Mouse (Mus musculus): ENCODE measurements around the gene Pwwp2b. TPM values are rescaled to one million over a fixed set of nuclear protein-coding genes. Genes with fewer than 3 reads are reported as not detected.

The Pwwp2b gene
- polyA plus RNA-seq, 1 experiment, result 32.2 TPM

DNA sequence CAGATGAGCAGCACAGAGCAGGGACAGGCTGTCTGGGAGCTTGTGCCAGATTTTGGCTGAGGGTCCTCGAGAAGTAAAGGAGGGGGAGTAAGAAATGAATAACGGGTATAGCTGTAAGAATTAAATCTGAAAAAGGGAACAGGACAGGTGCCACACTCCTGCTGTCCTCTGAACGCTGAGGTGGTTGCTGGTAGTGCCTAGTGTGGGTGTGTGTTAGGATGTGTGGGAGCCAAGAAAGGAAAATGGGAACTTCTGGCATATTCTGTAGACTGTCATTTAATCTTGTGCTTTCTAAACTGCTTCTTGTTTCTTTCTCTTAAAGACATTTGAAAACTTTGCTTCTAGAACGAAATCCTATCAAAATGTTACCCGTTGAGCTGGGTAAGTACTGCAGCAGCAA is 27.2 kb upstream of the Pwwp2b start:
- no peak overlapping the region for H3K4me3 ChIP-seq (replicated peaks; ENCODE audit: extremely low read depth, low read depth, low read length)
- DNase-seq, result no peak
- no peak for TF ChIP-seq POLR2A (IDR thresholded peaks at IDR 0.05; ENCODE audit: borderline replicate concordance, extremely low read depth, low read depth, low read length)
- TF ChIP-seq CTCF (IDR thresholded peaks at IDR 0.05; ENCODE audit: insufficient read depth, low read length), result no peak
- H3K4me1 ChIP-seq (ENCODE audit: control insufficient read depth, insufficient read depth, low read length), result peaks cover 5% of the 10 kb centered on the region
- 73% methylated on average over 5 of the region's 5 CpGs for WGBS

DNA sequence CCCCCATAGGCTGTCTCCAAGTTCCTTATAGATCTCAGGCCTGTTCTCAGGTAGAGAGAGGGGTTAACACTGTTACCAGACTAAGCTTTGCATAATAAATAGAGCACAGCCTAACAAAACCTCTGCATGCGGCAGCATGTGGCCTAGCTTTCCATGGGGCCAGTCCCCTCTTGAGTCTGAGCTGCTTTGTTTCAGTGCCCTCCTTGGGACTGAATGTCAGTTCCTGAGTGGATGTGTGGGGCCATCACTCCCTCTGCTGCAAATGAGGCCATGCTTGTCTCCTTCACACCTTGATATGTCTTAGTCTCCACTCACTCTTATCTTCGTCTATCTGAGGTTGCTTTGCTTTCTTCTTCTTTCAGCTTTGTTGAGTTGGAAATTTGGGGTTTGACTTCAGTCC is 26.4 kb upstream of the Pwwp2b start:
- TF ChIP-seq CTCF (IDR thresholded peaks at IDR 0.05; ENCODE audit: insufficient read depth, low read length), result no peak
- no peak for TF ChIP-seq POLR2A (IDR thresholded peaks at IDR 0.05; ENCODE audit: borderline replicate concordance, extremely low read depth, low read depth, low read length)

DNA sequence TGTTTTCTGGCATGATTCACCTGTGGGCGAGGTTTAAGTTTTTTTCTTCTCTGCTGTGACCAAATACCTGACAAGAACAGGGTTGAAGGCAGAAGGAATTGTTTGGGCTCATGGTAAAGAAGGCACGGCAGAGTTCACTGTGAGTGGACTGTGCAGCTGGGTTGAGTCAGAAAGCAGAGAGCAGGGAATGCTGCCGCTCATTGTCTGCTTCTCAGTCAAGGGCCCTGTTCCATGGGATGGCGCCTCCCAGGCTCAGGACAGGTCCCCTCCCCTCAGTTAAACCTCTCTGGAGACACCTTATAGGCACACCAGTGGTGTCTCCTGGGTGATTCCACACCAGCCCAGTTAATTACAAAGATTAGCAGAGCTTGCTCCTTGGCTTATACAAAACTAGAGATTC is 25.9 kb upstream of the Pwwp2b start:
- H3K4me1 ChIP-seq (ENCODE audit: control insufficient read depth, insufficient read depth, low read length), result peaks cover 5% of the 10 kb centered on the region
- WGBS, result 90% methylated on average over 4 of the region's 4 CpGs
- no peak overlapping the region for H3K4me3 ChIP-seq (replicated peaks; ENCODE audit: extremely low read depth, low read depth, low read length)
- DNase-seq, result no peak
- TF ChIP-seq CTCF (IDR thresholded peaks at IDR 0.05; ENCODE audit: insufficient read depth, low read length), result no peak
- TF ChIP-seq POLR2A (IDR thresholded peaks at IDR 0.05; ENCODE audit: borderline replicate concordance, extremely low read depth, low read depth, low read length), result no peak

More for the DNA sequence above, 26.4 kb upstream of the Pwwp2b start:
- Histone ChIP-seq H3K4me1 (ENCODE audit: control insufficient read depth, insufficient read depth, low read length) (peaks cover 5% of the 10 kb centered on the region), H3K4me3 (replicated peaks; ENCODE audit: extremely low read depth, low read depth, low read length) (no peak overlapping the region)
- WGBS, result 93% methylated on average over 2 of the region's 2 CpGs
- DNase-seq, result no peak

DNA sequence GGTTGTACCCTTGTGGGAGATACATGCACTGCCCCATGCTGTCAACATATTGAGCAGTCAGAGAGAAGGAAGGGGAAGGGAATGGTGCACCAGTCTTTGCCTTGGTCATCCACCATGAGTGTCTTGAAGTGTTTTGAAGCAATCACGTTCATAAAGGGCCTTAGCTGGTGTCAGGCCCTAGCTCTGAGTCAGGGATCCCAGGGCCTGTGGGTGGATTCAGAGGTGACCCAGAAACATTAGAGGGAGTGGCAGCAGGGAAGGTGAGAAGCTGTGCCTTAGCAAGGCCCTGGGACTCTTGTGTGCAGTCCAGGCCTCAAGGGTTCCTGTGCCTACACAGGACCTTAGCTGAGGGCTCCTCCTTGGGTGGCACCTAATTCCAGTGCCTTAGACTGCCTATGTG is 24.2 kb upstream of the Pwwp2b start:
- peaks cover 12% of the 10 kb centered on the region for H3K4me1 ChIP-seq (ENCODE audit: control insufficient read depth, insufficient read depth, low read length)
- no peak overlapping the region for H3K4me3 ChIP-seq (replicated peaks; ENCODE audit: extremely low read depth, low read depth, low read length)
- no peak for TF ChIP-seq CTCF (IDR thresholded peaks at IDR 0.05; ENCODE audit: insufficient read depth, low read length)
- no peak for TF ChIP-seq POLR2A (IDR thresholded peaks at IDR 0.05; ENCODE audit: borderline replicate concordance, extremely low read depth, low read depth, low read length)
- DNase-seq, result peak; percentile 1
- WGBS, result 54% methylated on average over 1 of the region's 1 CpGs

DNA sequence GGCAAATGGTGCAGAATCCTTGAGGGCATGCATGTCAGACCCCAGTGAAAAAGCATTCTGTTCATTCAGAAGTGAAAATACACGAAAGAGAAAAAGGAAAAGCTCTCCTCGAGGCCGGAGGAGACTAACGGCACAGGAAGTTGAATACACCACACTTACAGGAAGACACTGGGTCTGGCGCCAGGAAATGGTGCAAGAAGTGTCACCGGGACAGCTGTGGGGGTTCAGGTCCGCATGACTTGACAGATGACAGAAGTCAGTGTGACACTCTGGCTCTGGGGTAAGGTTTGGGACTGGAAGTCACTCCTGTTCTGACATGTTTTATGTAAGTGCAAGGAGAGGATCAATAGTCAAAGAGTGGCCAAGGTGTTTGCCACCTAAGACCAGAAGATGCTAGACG is 23.6 kb upstream of the Pwwp2b start:
- no peak for DNase-seq
- no peak overlapping the region for H3K4me3 ChIP-seq (replicated peaks; ENCODE audit: extremely low read depth, low read depth, low read length)
- TF ChIP-seq POLR2A (IDR thresholded peaks at IDR 0.05; ENCODE audit: borderline replicate concordance, extremely low read depth, low read depth, low read length) (no peak), CTCF (IDR thresholded peaks at IDR 0.05; ENCODE audit: insufficient read depth, low read length) (no peak)
- peaks cover 16% of the 10 kb centered on the region for H3K4me1 ChIP-seq (ENCODE audit: control insufficient read depth, insufficient read depth, low read length)
- 31% methylated on average over 8 of the region's 8 CpGs for WGBS

DNA sequence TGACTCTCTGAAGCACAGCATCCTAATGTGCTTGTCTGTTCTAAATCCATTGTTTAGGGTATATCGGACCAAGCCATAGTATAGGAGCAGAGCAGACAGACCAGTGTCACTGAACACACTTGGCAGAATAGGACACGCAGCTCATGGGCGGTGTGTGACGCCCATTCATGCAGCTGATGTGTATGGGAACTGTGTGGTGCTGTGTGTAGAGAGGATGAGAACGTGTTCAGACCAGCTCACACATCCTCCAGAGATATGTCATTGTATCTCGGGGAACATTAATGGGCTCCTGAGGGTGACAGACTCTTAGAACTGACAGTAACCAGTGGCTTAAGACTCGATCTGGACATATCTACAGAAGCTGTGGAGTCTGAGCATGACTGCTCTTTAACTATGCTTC is 21.9 kb upstream of the Pwwp2b start:
- Histone ChIP-seq H3K4me1 (ENCODE audit: control insufficient read depth, insufficient read depth, low read length) (peaks cover 16% of the 10 kb centered on the region), H3K4me3 (replicated peaks; ENCODE audit: extremely low read depth, low read depth, low read length) (no peak overlapping the region)
- no peak for TF ChIP-seq CTCF (IDR thresholded peaks at IDR 0.05; ENCODE audit: insufficient read depth, low read length)
- TF ChIP-seq POLR2A (IDR thresholded peaks at IDR 0.05; ENCODE audit: borderline replicate concordance, extremely low read depth, low read depth, low read length), result no peak
- WGBS, result 91% methylated on average over 7 of the region's 7 CpGs
- DNase-seq, result no peak

DNA sequence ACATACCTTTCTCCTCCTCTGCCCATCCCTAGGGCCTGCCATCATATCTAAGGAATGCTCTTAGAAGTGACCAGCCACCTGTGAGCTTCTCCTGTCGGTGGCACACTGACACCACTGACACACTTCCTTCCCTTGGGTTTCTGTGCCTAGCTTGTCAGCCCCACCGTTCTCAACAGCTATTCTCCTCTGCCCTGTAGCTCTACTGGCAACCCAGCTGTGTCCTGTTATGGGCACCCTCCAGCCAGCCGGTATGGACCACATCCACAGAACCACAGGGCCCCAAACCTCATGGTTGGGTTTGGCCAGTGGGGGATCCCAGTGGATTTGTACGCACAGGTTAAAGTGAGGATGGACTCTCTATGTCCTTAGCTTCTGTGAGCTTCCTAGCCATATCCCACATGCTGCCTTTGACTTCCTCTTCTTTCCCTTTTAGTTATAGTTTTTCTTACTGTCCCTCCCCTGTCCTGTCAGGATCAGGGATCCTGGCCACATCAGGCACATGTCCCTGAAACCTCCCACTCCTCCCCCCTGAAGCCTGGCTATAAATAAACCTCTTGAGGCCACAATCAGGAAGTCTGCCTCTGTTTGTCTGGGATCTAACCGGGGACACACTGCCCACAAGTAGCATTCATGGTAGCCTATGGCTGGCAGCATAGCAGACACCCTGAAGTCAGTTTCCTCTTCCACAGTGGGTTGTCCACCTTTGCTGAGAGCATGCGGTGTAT is 19.7 kb upstream of the Pwwp2b start:
- Histone ChIP-seq H3K4me1 (ENCODE audit: control insufficient read depth, insufficient read depth, low read length) (peaks cover 16% of the 10 kb centered on the region), H3K4me3 (replicated peaks; ENCODE audit: extremely low read depth, low read depth, low read length) (no peak overlapping the region)
- no peak for DNase-seq
- TF ChIP-seq POLR2A (IDR thresholded peaks at IDR 0.05; ENCODE audit: borderline replicate concordance, extremely low read depth, low read depth, low read length) (no peak), CTCF (IDR thresholded peaks at IDR 0.05; ENCODE audit: insufficient read depth, low read length) (no peak)
- 29% methylated on average over 6 of the region's 6 CpGs for WGBS

DNA sequence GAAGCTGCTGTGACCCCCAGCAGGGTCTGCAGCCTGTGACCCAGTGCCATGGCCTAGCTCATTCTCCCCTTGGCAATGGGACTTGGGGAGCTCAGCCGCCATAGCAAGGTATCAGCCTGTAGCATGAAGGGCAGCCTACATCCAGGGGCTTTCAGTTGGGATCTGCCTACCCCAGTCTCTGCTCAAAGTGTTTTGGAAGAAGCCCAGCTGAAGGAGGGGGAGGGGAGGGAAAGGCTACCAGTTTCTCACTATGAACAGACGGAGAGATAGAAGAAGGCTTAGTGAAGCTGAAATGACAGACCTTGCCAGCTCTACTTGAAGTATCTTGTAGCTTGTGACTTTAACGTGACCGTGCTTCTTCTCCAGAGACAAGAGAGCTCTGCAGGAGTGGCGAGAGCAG is 18.4 kb upstream of the Pwwp2b start:
- no peak for DNase-seq
- 73% methylated on average over 5 of the region's 5 CpGs for WGBS
- peaks cover 21% of the 10 kb centered on the region for H3K4me1 ChIP-seq (ENCODE audit: control insufficient read depth, insufficient read depth, low read length)
- no peak for TF ChIP-seq CTCF (IDR thresholded peaks at IDR 0.05; ENCODE audit: insufficient read depth, low read length)
- TF ChIP-seq POLR2A (IDR thresholded peaks at IDR 0.05; ENCODE audit: borderline replicate concordance, extremely low read depth, low read depth, low read length), result no peak
- no peak overlapping the region for H3K4me3 ChIP-seq (replicated peaks; ENCODE audit: extremely low read depth, low read depth, low read length)

DNA sequence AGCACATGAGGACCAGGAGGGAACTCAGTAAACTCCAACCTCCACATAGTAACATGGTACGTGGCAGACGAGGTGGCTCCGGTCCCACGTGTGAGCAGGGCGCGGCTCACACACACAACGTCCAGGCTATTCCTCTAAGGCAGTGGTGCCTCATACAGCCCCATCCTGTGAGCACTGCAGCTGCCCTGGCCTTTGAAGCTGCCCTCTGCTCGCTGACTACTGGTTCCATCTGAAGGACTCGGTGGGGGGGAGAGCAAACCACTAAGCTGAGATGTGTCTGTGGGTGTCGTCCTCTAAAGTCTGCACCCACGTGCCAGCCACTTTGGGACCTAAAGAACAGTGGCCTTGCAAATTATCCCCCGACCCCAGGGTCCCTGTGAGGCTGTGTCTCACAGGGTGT is 18.0 kb upstream of the Pwwp2b start:
- TF ChIP-seq CTCF (IDR thresholded peaks at IDR 0.05; ENCODE audit: insufficient read depth, low read length) (no peak), POLR2A (IDR thresholded peaks at IDR 0.05; ENCODE audit: borderline replicate concordance, extremely low read depth, low read depth, low read length) (no peak)
- Histone ChIP-seq H3K4me3 (replicated peaks; ENCODE audit: extremely low read depth, low read depth, low read length) (no peak overlapping the region), H3K4me1 (ENCODE audit: control insufficient read depth, insufficient read depth, low read length) (peaks cover 17% of the 10 kb centered on the region)
- WGBS, result 77% methylated on average over 12 of the region's 12 CpGs
- no peak for DNase-seq

DNA sequence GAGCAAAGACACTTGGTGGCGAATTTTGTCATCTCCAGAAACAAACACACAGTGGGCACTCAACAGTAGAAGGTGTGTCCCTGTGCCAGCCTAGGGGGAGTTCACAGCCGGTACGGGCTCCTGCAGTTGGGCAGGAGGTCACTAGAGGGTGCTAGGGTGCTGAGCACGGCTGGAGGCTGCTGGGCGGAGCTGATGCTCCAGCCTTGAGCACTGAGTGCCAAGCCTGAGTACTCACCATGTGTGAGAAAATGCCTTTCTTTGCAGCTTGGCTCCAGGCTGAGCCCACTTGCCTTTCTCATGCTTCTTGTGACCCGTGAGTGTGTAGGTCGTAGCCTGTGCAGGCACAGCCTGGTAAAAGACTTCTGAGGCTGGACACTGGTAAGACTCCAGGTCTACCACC is 14.6 kb upstream of the Pwwp2b start:
- peak; percentile 92 for DNase-seq

More for the DNA sequence above, 14.6 kb upstream of the Pwwp2b start:
- no peak overlapping the region for H3K4me3 ChIP-seq (replicated peaks; ENCODE audit: extremely low read depth, low read depth, low read length)
- TF ChIP-seq CTCF (IDR thresholded peaks at IDR 0.05; ENCODE audit: insufficient read depth, low read length) (peak; percentile 96), POLR2A (IDR thresholded peaks at IDR 0.05; ENCODE audit: borderline replicate concordance, extremely low read depth, low read depth, low read length) (no peak)
- 2% methylated on average over 7 of the region's 7 CpGs for WGBS
- H3K4me1 ChIP-seq (ENCODE audit: control insufficient read depth, insufficient read depth, low read length), result peaks cover 15% of the 10 kb centered on the region

Measured in lung, adult 2 months (tissue).